Mouse (Mus musculus) hindbrain, embryonic 10.5 days (tissue): ENCODE data around the gene Gm49396. TPM values are rescaled to one million over a fixed set of nuclear protein-coding genes. Genes with fewer than 3 reads are reported as not detected.

Source experiments
- DNase-seq: peaks from one replicate; pipeline ENCODE4 v3.0.0-alpha.2; 2017; ENCODE audit warnings: low spot score
- H3K27ac ChIP-seq: fragments of 300-500 bp; sonication (generic); 2 replicates; pipeline ENCODE4 v1.5.1; 2016; ENCODE audit warnings: mild to moderate bottlenecking, moderate library complexity
- H3K27me3 ChIP-seq: fragments of 300-500 bp; sonication (generic); 2 replicates; pipeline ENCODE4 v1.6.1; 2016; ENCODE audit warnings: mild to moderate bottlenecking; ENCODE audit not compliant: poor library complexity, insufficient read depth, severe bottlenecking
- H3K36me3 ChIP-seq: fragments of 300-500 bp; sonication (generic); 2 replicates; pipeline ENCODE4 v1.6.1; 2016; ENCODE audit warnings: mild to moderate bottlenecking, moderate library complexity
- H3K4me1 ChIP-seq: fragments of 300-500 bp; sonication (generic); replicated peaks from 2 replicates; pipeline ENCODE4 v1.6.1; 2016; ENCODE audit warnings: mild to moderate bottlenecking
- H3K4me3 ChIP-seq: fragments of 300-500 bp; sonication (generic); 2 replicates; pipeline ENCODE4 v1.5.1; 2016; ENCODE audit warnings: mild to moderate bottlenecking, moderate library complexity
- H3K9me3 ChIP-seq: fragments of 300-500 bp; sonication (generic); 2 replicates; pipeline ENCODE4 v1.6.1; 2016; ENCODE audit warnings: mild to moderate bottlenecking, moderate library complexity
- WGBS: fragments of 180-500 bp; shearing (Covaris S2); methylation state at CpG from one replicate; pipeline ENCODE4 v1.1.7; 2016; 5-methylcytosine and 5-hydroxymethylcytosine counted together
- polyA plus RNA-seq: library from polyadenylated mRNA; unstranded; fragments of >200 nt; fragmentation: Nextera tagmentation; extraction: Ambion mirVana; gene quantifications from 2 replicates; pipeline ENCODE4 v1.2.1, GENCODE M21; 2016

The Gm49396 gene
- polyA plus RNA-seq, 1 experiment from 2014 or later: 16.9 TPM

DNA sequence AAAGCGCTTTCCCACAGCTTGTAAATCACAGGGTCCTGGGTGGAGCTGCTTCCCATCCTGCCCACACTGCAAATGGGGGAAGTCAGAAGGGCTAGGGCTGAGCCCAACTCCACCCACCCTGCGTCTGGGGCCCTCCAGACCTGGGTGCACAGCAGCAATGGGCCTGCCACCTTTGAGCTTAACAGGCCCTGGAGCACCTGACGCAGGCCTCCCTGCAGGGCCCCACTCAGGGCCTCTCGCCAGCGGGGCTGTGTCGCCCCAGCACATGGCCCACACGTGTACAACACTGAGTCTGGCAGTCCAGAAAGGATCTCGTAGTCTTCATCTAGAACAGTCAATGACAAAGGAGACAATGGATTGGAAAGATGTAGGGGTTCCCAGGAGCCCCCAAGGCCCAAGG lies 16.8 kb downstream of the Gm49396 start:
- H3K4me3 ChIP-seq: no peak overlapping the region
- H3K4me1 ChIP-seq: no peaks in the 10 kb centered on the region
- H3K27ac ChIP-seq: no peak overlapping the region
- no peak for DNase-seq
- WGBS: 94% methylated on average over 8 of the region's 8 CpGs
- H3K27me3 ChIP-seq: no peaks in the 10 kb centered on the region
- peaks cover 100% of the 10 kb centered on the region for H3K36me3 ChIP-seq
- H3K9me3 ChIP-seq: no peaks in the 10 kb centered on the region

DNA sequence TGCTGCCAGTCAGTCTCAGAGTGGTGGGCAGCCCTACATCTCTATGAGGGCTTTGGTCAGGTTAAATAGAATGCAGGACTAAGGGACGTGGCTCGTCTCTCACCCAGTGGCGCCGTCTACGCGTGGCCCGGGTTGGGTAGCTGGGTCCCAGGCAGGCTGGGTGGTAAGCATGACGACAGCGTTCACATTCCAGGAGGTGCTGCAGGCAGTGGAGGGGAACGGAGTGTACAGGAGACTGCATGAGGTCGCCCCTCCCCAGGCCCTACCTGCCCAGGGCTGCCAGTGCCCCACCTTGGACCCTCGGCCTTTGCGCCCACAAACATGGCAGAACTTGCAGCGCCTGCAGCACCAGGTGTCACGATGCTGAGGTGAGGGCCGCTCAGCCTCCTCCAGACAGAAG lies 18.4 kb downstream of the Gm49396 start:
- Histone ChIP-seq H3K27ac (no peak overlapping the region), H3K4me3 (no peak overlapping the region), H3K27me3 (no peaks in the 10 kb centered on the region), H3K4me1 (peaks cover 3% of the 10 kb centered on the region), H3K9me3 (no peaks in the 10 kb centered on the region), H3K36me3 (peaks cover 100% of the 10 kb centered on the region)
- 96% methylated on average over 16 of the region's 16 CpGs for WGBS
- DNase-seq: no peak

DNA sequence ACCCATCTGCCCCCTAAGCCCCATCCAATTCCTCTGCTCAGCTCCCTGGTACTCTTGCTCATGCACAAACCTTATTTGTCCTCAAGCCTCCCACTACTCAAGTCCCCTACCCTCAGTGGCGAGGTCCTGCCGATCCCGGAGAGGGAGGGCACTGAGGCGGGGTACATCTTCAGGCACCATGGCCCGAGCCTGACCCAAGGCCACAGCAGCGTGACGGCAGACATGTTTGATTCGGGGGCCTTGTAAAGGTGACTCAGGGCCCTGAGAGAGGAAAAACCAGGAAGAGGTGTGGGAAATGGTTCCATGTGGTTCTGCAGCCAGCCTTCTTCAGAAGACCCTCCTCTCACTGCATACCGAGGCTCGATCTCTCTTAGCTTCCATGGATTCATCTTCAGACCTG lies 21.2 kb downstream of the Gm49396 start:
- H3K4me1 ChIP-seq: peaks cover 20% of the 10 kb centered on the region
- DNase-seq: no peak
- H3K36me3 ChIP-seq: peaks cover 77% of the 10 kb centered on the region
- no peaks in the 10 kb centered on the region for H3K27me3 ChIP-seq
- H3K27ac ChIP-seq: no peak overlapping the region
- no peak overlapping the region for H3K4me3 ChIP-seq
- WGBS: 94% methylated on average over 10 of the region's 10 CpGs
- H3K9me3 ChIP-seq: no peaks in the 10 kb centered on the region

DNA sequence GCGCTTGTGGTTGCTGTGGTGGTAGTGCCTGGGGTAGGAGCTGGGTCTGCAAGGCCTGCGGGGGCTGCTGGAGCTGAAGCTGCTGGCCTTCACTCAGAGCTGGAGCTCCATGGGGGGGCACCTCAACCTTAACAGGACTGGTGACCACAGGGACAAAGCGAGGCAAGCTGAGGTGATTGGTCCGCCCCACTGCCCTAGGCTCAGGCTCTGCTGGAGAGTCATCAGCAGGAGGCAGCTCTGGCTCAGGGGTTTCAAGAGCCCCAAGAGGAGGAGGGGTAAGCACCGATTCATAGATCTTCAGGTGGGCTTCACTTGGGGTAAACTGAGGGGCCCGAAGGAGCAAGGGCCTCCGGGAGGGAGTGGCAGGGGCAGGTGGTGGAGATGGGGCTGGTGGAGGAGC lies 22.0 kb downstream of the Gm49396 start:
- no peak for DNase-seq
- peaks cover 26% of the 10 kb centered on the region for H3K4me1 ChIP-seq
- 0 out of 2 replicates have a peak overlapping the region, but pooled peaks have one; percentile 1 for H3K4me3 ChIP-seq
- H3K27ac ChIP-seq: no peak overlapping the region
- no peaks in the 10 kb centered on the region for H3K27me3 ChIP-seq
- WGBS: 95% methylated on average over 7 of the region's 7 CpGs
- H3K36me3 ChIP-seq: peaks cover 69% of the 10 kb centered on the region
- H3K9me3 ChIP-seq: no peaks in the 10 kb centered on the region

DNA sequence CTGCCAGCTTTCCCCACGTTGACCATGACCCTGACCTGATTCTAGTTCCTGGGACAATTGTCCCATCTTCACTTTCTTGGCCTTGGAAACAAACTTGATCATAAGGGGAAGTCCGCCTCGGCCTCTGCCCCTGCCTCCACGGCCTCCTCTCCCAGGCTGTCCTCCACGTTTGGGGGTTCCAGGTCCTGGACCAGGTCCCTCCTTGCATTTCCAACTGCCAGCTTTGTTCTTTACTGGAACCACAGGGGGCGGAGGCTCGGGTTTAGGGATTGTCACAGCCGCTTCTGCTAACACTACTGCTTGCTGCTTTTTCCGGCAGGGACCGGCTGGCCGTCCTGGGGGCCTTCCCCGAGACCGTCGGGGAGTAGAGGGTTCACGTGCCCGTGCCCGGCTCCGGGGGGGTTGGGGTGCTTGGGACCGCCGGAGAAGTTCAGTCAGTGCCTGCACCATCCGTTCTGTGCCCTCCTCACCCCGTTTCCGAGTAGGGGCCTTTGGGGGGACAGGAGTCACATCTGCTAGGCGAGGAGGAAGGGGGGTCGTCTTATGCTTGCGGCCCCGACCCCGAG lies 23.4 kb downstream of the Gm49396 start:
- Histone ChIP-seq H3K27ac (peak overlapping the region; percentile 99), H3K27me3 (no peaks in the 10 kb centered on the region), H3K4me1 (peaks cover 29% of the 10 kb centered on the region), H3K4me3 (peak overlapping the region; percentile 99), H3K36me3 (peaks cover 55% of the 10 kb centered on the region), H3K9me3 (no peaks in the 10 kb centered on the region)
- no peak for DNase-seq
- 89% methylated on average over 28 of the region's 28 CpGs for WGBS

DNA sequence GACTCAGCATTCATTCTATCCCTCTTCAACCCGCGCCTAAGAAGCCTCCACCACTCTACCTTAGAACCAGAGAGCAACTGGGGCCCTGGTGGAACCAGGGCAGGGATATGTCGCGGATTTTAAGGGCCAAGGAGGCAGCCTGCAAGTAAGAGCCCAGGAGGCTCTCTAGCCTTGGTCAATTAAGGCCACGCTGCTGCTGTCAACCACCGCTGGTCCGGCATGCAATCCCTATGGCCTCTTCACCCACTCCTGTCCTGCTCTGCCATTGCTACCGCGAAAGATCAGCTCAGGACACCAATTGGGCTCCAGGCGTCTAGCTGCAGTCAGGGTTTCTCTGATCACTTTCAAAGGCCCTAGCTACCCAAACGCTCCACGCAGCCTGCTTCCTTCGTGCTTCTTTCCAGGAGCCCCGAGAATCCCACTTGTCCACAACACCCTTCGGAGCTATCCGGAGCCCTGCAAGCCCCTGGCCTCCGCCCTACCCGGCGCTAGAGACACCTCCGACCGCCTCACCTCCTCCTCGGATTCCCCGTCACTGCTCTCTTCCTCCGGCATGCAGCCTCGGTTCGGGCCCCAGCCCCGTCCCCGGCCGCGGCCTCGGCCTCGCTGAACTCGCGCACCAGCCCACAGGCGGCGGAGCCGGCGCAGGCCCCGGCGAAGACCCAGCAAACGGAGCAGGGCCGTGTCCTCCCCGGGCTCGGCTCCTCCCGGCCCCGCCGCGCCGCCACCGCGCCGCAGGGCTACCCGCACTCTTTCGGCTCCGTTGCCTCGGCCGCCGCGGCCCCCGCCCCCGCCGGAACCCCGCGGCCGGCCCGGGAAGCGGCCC lies 24.9 kb downstream of the Gm49396 start:
- WGBS: under 1% methylated on average over 67 of the region's 67 CpGs

DNA sequence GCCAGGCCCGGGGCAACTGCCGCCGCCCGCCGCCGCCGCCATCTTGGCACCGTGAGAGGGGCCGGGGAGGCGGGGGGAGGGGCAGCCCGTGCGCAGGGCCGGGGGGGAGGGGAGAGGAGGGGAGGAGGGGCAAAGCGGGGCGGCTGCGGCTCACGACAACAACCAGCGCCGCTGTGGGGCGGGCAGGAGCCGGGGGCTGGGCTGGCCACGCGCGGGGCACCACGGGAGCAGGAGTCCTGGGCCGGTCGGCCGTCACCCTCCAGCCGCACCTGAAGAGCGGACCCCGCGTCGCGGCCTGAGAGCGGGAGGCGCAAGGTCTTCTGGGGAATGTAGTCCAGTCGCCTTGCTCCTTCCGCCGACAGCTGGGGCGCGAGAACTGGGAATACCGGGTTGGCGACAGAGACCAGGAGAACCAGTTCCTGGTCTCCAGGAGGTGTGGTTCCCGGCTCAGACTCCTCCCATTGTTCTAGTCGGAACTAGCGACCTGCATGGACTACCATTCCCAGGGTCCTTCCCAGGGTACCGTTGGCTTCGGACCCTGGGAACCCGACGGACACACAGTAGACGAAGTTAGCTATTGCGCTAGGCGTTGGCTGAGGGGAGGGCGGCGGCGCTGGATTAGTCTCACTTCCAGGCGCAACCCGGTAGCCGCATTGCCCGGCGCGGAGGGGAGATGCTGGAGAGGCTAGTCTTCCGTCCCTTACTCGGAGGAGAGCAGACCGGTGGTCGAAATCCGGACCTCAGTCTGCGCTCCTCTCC lies 25.7 kb downstream of the Gm49396 start, which contains the start of gene Kmt2b:
Gene Kmt2b, minus strand, starts transcription at position 51 of the 759 bp plus-strand sequence.
- Histone ChIP-seq H3K9me3 (no peaks in the 10 kb centered on the region), H3K36me3 (peaks cover 32% of the 10 kb centered on the region), H3K4me3 (peak within 1 kb of the TSS; percentile 99), H3K27ac (peak within 1 kb of the TSS; percentile 99), H3K4me1 (peaks cover 33% of the 10 kb centered on the region), H3K27me3 (no peaks in the 10 kb centered on the region)
- DNase-seq: peak; percentile 98
- WGBS: under 1% methylated on average over 65 of the region's 68 CpGs

More for the DNA sequence above, 24.9 kb downstream of the Gm49396 start:
- H3K4me1 ChIP-seq: peaks cover 29% of the 10 kb centered on the region
- no peaks in the 10 kb centered on the region for H3K27me3 ChIP-seq
- H3K9me3 ChIP-seq: no peaks in the 10 kb centered on the region
- H3K27ac ChIP-seq: peak overlapping the region; percentile 99
- DNase-seq: no peak
- peak overlapping the region; percentile 99 for H3K4me3 ChIP-seq
- H3K36me3 ChIP-seq: peaks cover 40% of the 10 kb centered on the region

DNA sequence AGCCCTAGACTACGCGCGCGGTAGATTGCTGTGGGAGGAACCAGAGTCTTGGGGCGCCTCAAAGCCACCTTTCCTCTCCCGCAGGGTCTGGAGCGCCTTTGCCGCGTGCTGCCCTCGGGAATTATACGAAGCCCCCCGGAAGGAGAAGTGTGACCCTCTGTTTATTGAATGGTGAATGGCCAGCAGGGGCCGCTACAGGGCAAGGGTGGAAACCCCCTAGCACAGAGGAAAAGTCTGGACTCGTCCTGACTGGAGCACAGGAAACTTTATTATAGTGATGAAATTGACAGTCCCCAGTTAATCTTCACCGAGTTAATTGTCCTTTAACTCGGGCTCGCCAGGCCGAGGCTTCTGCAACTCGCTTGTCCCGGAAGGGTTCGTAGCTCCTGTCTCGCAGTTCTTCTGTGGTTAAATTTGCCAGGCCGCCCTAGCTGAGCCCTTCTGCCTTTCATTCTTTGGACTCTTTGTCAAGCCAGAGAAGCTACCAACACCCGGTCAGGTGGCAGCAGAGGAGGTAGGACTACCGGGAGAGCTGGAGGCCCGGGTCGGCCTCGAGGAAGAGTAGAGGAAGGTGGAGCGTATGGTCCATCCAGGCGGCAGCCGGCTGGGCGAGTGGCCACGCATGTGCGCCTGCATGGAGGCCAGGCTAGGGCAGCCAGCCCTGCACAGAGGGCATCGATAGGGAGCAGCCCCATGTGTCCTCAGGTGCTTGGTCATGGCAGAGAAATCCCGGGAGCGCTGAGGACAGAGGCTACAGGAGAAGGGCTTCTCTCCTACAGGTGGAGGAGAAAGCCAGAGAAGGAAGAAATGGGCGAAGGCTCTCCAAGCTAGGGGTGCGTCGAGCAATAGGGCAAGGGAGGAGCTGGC lies 26.5 kb downstream of the Gm49396 start:
- peak; percentile 90 for DNase-seq
- no peaks in the 10 kb centered on the region for H3K27me3 ChIP-seq
- H3K9me3 ChIP-seq: no peaks in the 10 kb centered on the region
- H3K4me3 ChIP-seq: peak overlapping the region; percentile 99
- H3K36me3 ChIP-seq: peaks cover 24% of the 10 kb centered on the region
- 31% methylated on average over 40 of the region's 40 CpGs for WGBS
- peak overlapping the region; percentile 99 for H3K27ac ChIP-seq
- peaks cover 33% of the 10 kb centered on the region for H3K4me1 ChIP-seq

DNA sequence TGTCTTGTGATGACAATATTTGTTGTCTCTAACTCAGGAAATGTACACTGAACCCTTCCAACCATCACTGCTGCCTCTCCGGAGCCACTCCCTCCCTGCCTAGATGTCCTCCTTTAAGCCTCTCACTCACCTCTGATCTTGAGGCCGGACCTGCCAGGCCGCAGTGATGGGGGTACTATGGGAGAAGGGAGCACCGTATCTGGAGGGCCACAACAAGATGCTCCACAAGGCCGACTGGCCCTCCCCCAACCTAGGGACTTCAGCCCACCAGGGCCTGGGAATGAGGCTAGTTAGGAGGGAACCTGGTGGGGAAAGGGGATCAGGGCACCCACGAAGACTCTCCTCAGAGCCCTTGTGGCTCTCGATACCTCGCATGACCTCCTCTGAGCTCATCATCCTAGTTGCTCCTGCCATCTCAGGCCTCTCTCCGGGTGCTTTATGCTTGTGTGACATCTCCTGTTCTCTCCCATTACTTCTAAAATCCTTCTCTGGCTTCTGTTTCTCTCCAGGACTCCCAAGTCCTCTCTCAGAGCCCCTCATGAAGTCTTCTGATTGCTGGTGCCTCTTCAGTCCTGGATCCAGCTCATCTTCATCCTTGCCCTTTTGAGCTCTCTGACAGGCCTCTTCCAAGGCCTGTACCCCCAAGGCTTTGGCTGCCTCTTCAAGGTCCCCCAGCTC lies 27.9 kb downstream of the Gm49396 start:
- DNase-seq: no peak
- no peaks in the 10 kb centered on the region for H3K27me3 ChIP-seq
- no peaks in the 10 kb centered on the region for H3K9me3 ChIP-seq
- H3K4me1 ChIP-seq: peaks cover 39% of the 10 kb centered on the region
- peak overlapping the region; percentile 23; the same call in 1 of the 2 replicates for H3K27ac ChIP-seq
- peaks cover 10% of the 10 kb centered on the region for H3K36me3 ChIP-seq
- H3K4me3 ChIP-seq: no peak overlapping the region
- 84% methylated on average over 9 of the region's 9 CpGs for WGBS

DNA sequence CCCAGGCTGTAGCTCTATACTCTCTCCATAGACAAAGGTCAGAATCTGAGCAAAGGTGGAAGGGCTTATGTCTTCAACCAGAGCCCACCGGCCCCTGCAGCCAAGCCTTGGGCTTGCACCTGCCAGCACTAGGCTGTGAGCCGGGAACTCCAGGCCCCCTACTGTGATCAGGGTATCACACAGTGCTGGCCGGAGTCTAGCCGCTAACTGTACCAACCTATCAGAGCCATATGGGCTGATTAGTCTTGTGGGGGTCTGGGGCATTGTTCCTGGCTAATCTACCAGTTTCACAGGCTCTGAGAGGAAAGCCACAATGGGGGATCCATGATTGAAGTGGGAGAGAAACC lies 28.4 kb downstream of the Gm49396 start:
- Histone ChIP-seq H3K36me3 (peaks cover 5% of the 10 kb centered on the region), H3K4me3 (no peak overlapping the region), H3K9me3 (no peaks in the 10 kb centered on the region), H3K4me1 (peaks cover 36% of the 10 kb centered on the region), H3K27me3 (no peaks in the 10 kb centered on the region), H3K27ac (peak overlapping the region; percentile 23; the same call in 1 of the 2 replicates)
- WGBS: 52% methylated on average over 4 of the region's 4 CpGs
- no peak for DNase-seq

DNA sequence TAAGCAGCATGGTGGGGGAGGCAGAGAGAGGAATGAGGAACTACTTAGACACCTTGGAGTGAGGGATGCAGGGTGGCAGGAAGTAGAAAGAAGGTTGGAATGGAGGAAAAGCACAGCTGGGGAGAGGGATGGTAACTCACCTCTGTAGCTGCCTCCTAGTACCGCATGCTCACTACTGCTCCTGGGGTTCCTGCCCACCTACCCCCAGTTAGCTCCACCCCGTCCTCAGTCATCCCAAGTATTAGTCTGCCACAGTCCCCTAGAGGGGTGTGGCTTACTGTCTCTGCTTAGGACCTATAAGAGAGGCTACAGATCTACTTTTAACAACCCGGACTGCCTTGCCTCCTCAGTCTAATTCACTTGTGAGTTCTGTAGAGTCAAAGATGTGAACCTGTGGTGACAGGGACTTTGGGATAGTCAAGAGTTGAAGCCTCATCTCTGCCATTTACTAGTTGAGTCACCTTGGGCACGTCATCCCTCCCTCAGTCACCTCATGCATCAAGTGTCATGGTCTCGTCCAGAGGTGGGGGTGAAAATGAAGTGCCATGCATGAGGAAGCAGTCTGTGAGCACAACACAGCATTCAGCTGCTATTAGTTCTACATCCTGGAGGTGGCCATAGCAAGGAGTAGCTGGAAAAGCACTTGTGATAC lies 29.8 kb downstream of the Gm49396 start:
- H3K4me3 ChIP-seq: no peak overlapping the region
- no peak overlapping the region for H3K27ac ChIP-seq
- peaks cover 23% of the 10 kb centered on the region for H3K4me1 ChIP-seq
- 56% methylated on average over 5 of the region's 5 CpGs for WGBS
- H3K9me3 ChIP-seq: no peaks in the 10 kb centered on the region
- DNase-seq: no peak
- no peaks in the 10 kb centered on the region for H3K27me3 ChIP-seq
- H3K36me3 ChIP-seq: no peaks in the 10 kb centered on the region
